Mouse (Mus musculus): Measurements from ENCODE around the gene Plb1. TPM values are rescaled to one million over a fixed set of nuclear protein-coding genes. Genes with fewer than 3 reads are reported as not detected.
A peak's percentile ranks its signal among the peaks of the same experiment; 100 is the strongest.

Gene Plb1
- total RNA-seq, 2 experiments from 2014 or later: 0.91 to 1.8 TPM

DNA sequence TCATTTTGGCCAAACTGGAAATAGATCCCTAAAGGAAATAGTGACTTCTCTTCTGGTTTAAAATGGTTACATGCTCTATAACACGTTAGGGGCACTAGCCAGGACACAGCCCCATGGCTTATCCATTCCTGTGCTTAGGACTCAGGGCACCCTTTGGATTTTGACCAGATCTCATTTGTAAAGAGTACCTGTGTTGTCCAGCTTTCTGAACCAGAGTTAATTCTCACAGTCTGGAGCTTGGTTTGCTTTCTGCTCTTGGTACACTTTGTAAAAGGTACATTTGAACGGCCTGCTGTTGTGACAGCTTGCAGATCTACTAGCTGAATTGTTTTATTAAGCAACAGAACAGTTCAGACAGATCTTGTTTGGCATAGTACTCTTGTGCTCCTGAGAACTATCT is 25.8 kb upstream of the Plb1 start:
- no peak overlapping the region for H3K27ac ChIP-seq
- no peak overlapping the region for H3K4me3 ChIP-seq
- DNase-seq (ENCODE audit: extremely low spot score in 1 of 2, low spot score in 2 of 2): no peak
- TF ChIP-seq CTCF (IDR thresholded peaks at IDR 0.05): no peak
- intact Hi-C loops (cut with DNase I): loop anchor here (10.0 kb wide), 1 partner anchor 308 kb away; no protein-coding TSS in a partner anchor

GRCm38 (mm10) chr5:32208460-32208859 is 24.0 kb upstream of the Plb1 start:
- Histone ChIP-seq H3K4me3 (no peak overlapping the region), H3K27ac (no peak overlapping the region)
- DNase-seq (ENCODE audit: extremely low spot score in 1 of 2, low spot score in 2 of 2): no peak
- no peak for TF ChIP-seq CTCF (IDR thresholded peaks at IDR 0.05)
- intact Hi-C loops (cut with DNase I): loop anchor here (10.0 kb wide), 1 partner anchor 306 kb away; no protein-coding TSS in a partner anchor

DNA sequence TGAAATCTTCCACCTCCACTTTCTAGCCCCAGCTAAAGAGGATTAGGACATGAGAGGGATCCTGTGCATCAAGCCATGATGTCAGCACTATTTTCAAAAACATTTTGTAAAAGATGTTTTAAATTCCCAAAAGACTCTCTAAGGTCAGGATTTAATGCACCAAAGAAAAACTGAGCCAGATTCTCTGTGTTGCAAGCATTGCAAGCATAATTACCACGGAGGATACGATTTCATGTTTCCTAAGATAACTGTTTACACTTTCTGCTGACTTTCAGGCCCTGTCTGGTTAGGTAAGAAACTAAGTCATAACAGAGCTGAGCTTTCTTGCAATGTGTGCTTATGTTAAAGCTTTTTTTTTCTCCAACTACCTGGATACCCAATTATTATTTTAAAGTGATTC is 21.5 kb upstream of the Plb1 start:
- DNase-seq (ENCODE audit: extremely low spot score in 1 of 2, low spot score in 2 of 2): no peak
- Histone ChIP-seq H3K4me3 (no peak overlapping the region), H3K27ac (no peak overlapping the region)
- no peak for TF ChIP-seq CTCF (IDR thresholded peaks at IDR 0.05)
- intact Hi-C loops (cut with DNase I): no loop called here

DNA sequence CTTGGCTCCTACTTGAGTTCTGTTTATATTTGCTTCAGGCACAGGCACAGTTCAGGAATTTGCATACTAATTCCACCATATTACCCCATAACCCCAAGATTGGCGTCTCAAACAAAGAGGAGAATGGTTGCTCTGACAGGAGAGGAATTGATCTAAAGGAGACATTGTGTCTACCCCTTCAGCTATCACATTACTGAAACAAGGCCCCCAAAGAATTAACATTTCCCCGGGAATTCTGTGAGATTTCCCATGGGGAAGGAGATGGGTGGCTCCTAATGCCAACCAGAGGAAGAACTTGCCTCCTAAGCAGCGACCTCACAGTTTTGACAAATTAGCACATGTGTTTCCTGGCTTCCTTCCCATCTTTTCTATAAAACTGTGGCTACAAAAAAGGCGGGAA is 18.8 kb upstream of the Plb1 start:
- no peak for DNase-seq (ENCODE audit: extremely low spot score in 1 of 2, low spot score in 2 of 2)
- no peak overlapping the region for H3K4me3 ChIP-seq
- no peak overlapping the region for H3K27ac ChIP-seq
- intact Hi-C loops (cut with DNase I): no loop called here
- TF ChIP-seq CTCF (IDR thresholded peaks at IDR 0.05): no peak

- peak; percentile 60 for TF ChIP-seq CTCF (IDR thresholded peaks at IDR 0.05)
- H3K27ac ChIP-seq: no peak overlapping the region
- H3K4me3 ChIP-seq: no peak overlapping the region
- intact Hi-C loops (cut with DNase I): no loop called here
- DNase-seq (ENCODE audit: extremely low spot score in 1 of 2, low spot score in 2 of 2): no peak
These were observed 17.0 kb upstream of the Plb1 start for GRCm38 (mm10) chr5:32215510-32215909.

DNA sequence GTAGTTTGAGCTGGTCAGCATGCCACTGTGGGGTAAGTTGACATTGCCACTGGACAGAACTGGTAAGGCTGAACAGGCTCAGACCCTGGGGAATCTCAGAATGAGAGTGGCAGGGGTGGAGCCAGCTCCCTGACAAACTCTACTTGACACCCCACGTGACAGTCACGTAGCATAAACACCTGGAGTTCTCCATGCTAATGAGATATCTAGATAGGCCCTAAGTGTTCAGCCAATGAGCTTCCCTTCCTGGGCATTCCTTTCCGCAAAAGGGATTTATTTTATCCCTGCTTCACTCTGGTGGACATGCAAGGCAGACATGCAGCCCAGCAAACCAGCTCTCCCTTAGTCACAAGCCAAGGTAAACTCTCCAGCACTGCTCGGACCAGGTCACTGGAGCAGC is 16.0 kb upstream of the Plb1 start:
- Histone ChIP-seq H3K27ac (no peak overlapping the region), H3K4me3 (no peak overlapping the region)
- intact Hi-C loops (cut with DNase I): no loop called here
- TF ChIP-seq CTCF (IDR thresholded peaks at IDR 0.05): no peak
- no peak for DNase-seq (ENCODE audit: extremely low spot score in 1 of 2, low spot score in 2 of 2)

GRCm38 (mm10) chr5:32217477-32217876 is 15.0 kb upstream of the Plb1 start:
- intact Hi-C loops (cut with DNase I): no loop called here
- no peak for TF ChIP-seq CTCF (IDR thresholded peaks at IDR 0.05)
- Histone ChIP-seq H3K4me3 (no peak overlapping the region), H3K27ac (no peak overlapping the region)
- no peak for DNase-seq (ENCODE audit: extremely low spot score in 1 of 2, low spot score in 2 of 2)

GRCm38 (mm10) chr5:32230372-32230771 is 2.1 kb upstream of the Plb1 start:
- H3K27ac ChIP-seq: no peak overlapping the region
- intact Hi-C loops (cut with DNase I): no loop called here
- no peak overlapping the region for H3K4me3 ChIP-seq
- TF ChIP-seq CTCF (IDR thresholded peaks at IDR 0.05): peak; percentile 43
- no peak for DNase-seq (ENCODE audit: extremely low spot score in 1 of 2, low spot score in 2 of 2)

DNA sequence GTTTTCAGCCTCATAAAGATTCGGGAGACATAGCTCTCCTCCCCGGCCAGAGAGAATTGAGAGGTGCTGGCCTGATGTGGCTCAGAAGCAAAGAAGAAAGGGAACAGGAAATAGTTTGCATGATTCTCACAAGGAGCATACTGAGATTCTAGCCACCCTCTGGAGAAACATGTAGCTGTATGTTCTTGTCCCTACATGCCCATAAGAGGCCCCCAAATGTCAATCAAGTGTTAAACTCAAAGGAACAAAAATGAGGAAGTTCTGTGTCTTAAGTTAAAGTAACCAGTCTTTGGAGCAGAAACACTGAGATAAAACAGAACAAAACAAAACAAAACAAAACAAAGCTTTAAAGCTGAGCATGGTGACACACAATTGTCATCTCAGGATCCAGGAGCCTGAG is 6.8 kb downstream of the Plb1 start:
- H3K27ac ChIP-seq: no peak overlapping the region
- no peak for TF ChIP-seq CTCF (IDR thresholded peaks at IDR 0.05)
- DNase-seq (ENCODE audit: extremely low spot score in 1 of 2, low spot score in 2 of 2): no peak
- H3K4me3 ChIP-seq: no peak overlapping the region
- intact Hi-C loops (cut with DNase I): no loop called here

GRCm38 (mm10) chr5:32240741-32241140 is 8.2 kb downstream of the Plb1 start:
- H3K27ac ChIP-seq: no peak overlapping the region
- intact Hi-C loops (cut with DNase I): no loop called here
- DNase-seq (ENCODE audit: extremely low spot score in 1 of 2, low spot score in 2 of 2): no peak
- H3K4me3 ChIP-seq: no peak overlapping the region
- TF ChIP-seq CTCF (IDR thresholded peaks at IDR 0.05): no peak

GRCm38 (mm10) chr5:32243286-32243885 is 10.9 kb downstream of the Plb1 start:
- Histone ChIP-seq H3K4me3 (no peak overlapping the region), H3K27ac (no peak overlapping the region)
- intact Hi-C loops (cut with DNase I): no loop called here
- TF ChIP-seq CTCF (IDR thresholded peaks at IDR 0.05): no peak
- DNase-seq (ENCODE audit: extremely low spot score in 1 of 2, low spot score in 2 of 2): no peak

- intact Hi-C loops (cut with DNase I): no loop called here
- peak in 1 of 2 experiments; percentile 56 for DNase-seq (ENCODE audit: extremely low spot score in 1 of 2, low spot score in 2 of 2)
- no peak for TF ChIP-seq CTCF (IDR thresholded peaks at IDR 0.05)
- no peak overlapping the region for H3K27ac ChIP-seq
- H3K4me3 ChIP-seq: no peak overlapping the region
These were observed 12.9 kb downstream of the Plb1 start for GRCm38 (mm10) chr5:32245385-32245784.

- Histone ChIP-seq H3K27ac (no peak overlapping the region), H3K4me3 (no peak overlapping the region)
- intact Hi-C loops (cut with DNase I): no loop called here
- DNase-seq (ENCODE audit: extremely low spot score in 1 of 2, low spot score in 2 of 2): no peak
- no peak for TF ChIP-seq CTCF (IDR thresholded peaks at IDR 0.05)
These were observed 28.2 kb downstream of the Plb1 start for GRCm38 (mm10) chr5:32260751-32261150.

All from left cerebral cortex, adult 2 months (tissue).